ENCODE assay signal across 7 mouse cellular contexts in the genomic region with DNA sequence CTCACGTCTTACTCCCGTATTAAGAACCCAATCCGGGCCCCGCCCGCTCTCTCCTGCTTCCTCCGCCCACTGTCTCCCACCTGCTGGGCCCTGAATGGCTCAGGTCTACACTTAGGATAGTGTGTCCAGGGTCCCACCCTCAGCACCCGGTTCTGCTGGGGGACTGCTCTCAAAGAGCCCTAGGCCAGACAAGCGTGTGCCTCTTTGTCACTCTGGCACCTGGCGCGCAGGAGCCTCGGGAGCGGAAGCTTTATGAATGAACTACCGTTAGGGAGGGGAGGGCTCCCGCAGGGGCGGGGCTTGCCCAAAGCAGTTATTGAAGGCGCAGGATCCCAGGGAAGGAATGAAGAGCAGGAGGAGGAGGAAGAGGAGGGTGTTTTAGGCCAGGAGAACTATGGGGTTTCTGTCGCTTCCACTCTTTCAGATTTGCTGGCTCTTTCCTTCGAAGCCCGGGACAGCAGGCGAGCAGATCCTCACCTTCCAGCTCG. TPM values are rescaled to one million over a fixed set of nuclear protein-coding genes. Genes with fewer than 3 reads are reported as not detected.
A peak's percentile ranks its signal among the peaks of the same experiment; 100 is the strongest.
DNase-seq lines count a peak whose midpoint lies in the region; ATAC-seq and TF ChIP-seq lines count a peak whose summit lies in the region.

No protein-coding gene starts in this region.

- no peak for TF ChIP-seq POLR2A in small intestine, adult 2 months (IDR thresholded peaks at IDR 0.05; ENCODE audit: low read depth, low read length)

- under 1% methylated on average over 21 of the region's 21 CpGs for whole genome bisulfite sequencing in intestine, postnatal 0 days
- WGBS in limb, embryonic 11.5 days: 2% methylated on average over 21 of the region's 21 CpGs
- under 1% methylated on average over 21 of the region's 21 CpGs for WGBS in midbrain, embryonic 12.5 days
- WGBS in small intestine, adult 2 months: under 1% methylated on average over 21 of the region's 21 CpGs

- peak overlapping the region; percentile 92 for H3K27ac ChIP-seq in gastrocnemius, adult 2 months
- H3K27ac ChIP-seq in intestine, postnatal 0 days (ENCODE audit: low read depth, low read length): peak overlapping the region; percentile 61; the same call in 1 of the 2 replicates
- peak overlapping the region; percentile 92 for H3K27ac ChIP-seq in limb, embryonic 11.5 days (replicated peaks; ENCODE audit: low read depth, low read length)
- H3K27ac ChIP-seq in midbrain, embryonic 12.5 days (replicated peaks): peak overlapping the region; percentile 87
- peak overlapping the region; percentile 27; the same call in 1 of the 2 replicates for H3K27ac ChIP-seq in small intestine, adult 2 months (ENCODE audit: insufficient read depth, low read depth, low read length)

- intact Hi-C loops in gastrocnemius, adult 2 months (cut with DNase I): no loop called here

- DNase-seq in cerebellum, postnatal 25 days: peak; percentile 73 to 81
- DNase-seq in gastrocnemius, adult 2 months: peak; percentile 62
- DNase-seq in limb, embryonic 11.5 days (ENCODE audit: low spot score): peak; percentile 83

- no peaks in the 10 kb centered on the region for H3K27me3 ChIP-seq in intestine, postnatal 0 days (replicated peaks; ENCODE audit: control insufficient read depth, insufficient read depth, low read length)
- no peaks in the 10 kb centered on the region for H3K27me3 ChIP-seq in limb, embryonic 11.5 days (ENCODE audit: control insufficient read depth, insufficient read depth, low read length)
- no peaks in the 10 kb centered on the region for H3K27me3 ChIP-seq in midbrain, embryonic 12.5 days
- H3K27me3 ChIP-seq in small intestine, adult 2 months (ENCODE audit: control insufficient read depth, insufficient read depth, low read length): no peaks in the 10 kb centered on the region

- peak; percentile 60 for ATAC-seq in activated CD4-positive, CD25-positive, alpha-beta regulatory T cell, adult 4 months
- ATAC-seq in intestine, postnatal 0 days: peak; percentile 57
- peak; percentile 53 for ATAC-seq in limb, embryonic 11.5 days (ENCODE audit: insufficient number of reproducible peaks, low FRiP score, low TSS enrichment, low read depth)
- peak; percentile 50 for ATAC-seq in midbrain, embryonic 12.5 days (ENCODE audit: low FRiP score, low read depth)

- peak overlapping the region; percentile 98 for H3K4me3 ChIP-seq in gastrocnemius, adult 2 months
- H3K4me3 ChIP-seq in intestine, postnatal 0 days (ENCODE audit: low read depth, low read length): peak overlapping the region; percentile 68
- peak overlapping the region; percentile 92 for H3K4me3 ChIP-seq in limb, embryonic 11.5 days (ENCODE audit: low read depth, low read length)
- H3K4me3 ChIP-seq in midbrain, embryonic 12.5 days: peak overlapping the region; percentile 58
- peak overlapping the region; percentile 90 for H3K4me3 ChIP-seq in small intestine, adult 2 months (ENCODE audit: low read depth, low read length)

- peaks cover 32% of the 10 kb centered on the region for H3K36me3 ChIP-seq in intestine, postnatal 0 days (ENCODE audit: control insufficient read depth, insufficient read depth)
- peaks cover 20% of the 10 kb centered on the region for H3K36me3 ChIP-seq in limb, embryonic 11.5 days (ENCODE audit: control insufficient read depth, insufficient read depth, low read length)
- H3K36me3 ChIP-seq in midbrain, embryonic 12.5 days: peaks cover 49% of the 10 kb centered on the region
- peaks cover 18% of the 10 kb centered on the region for H3K36me3 ChIP-seq in small intestine, adult 2 months (ENCODE audit: control insufficient read depth, insufficient read depth, low read length)

- H3K4me2 ChIP-seq in intestine, postnatal 0 days (replicated peaks; ENCODE audit: low read depth): peak overlapping the region; percentile 88
- H3K4me2 ChIP-seq in limb, embryonic 11.5 days (ENCODE audit: low read depth, severe bottlenecking): peak overlapping the region; percentile 77
- H3K4me2 ChIP-seq in midbrain, embryonic 12.5 days (replicated peaks): peak overlapping the region; percentile 70

- peak overlapping the region; percentile 82 for H3K9ac ChIP-seq in intestine, postnatal 0 days (ENCODE audit: low read depth, low read length)
- peak overlapping the region; percentile 86 for H3K9ac ChIP-seq in limb, embryonic 11.5 days (ENCODE audit: low read length)
- peak overlapping the region; percentile 84 for H3K9ac ChIP-seq in midbrain, embryonic 12.5 days (replicated peaks)

- H3K4me1 ChIP-seq in intestine, postnatal 0 days (replicated peaks; ENCODE audit: control insufficient read depth, insufficient read depth, low read length): no peaks in the 10 kb centered on the region
- peaks cover 14% of the 10 kb centered on the region for H3K4me1 ChIP-seq in limb, embryonic 11.5 days (ENCODE audit: control insufficient read depth, insufficient read depth, low read length)
- peaks cover 21% of the 10 kb centered on the region for H3K4me1 ChIP-seq in midbrain, embryonic 12.5 days
- H3K4me1 ChIP-seq in small intestine, adult 2 months (ENCODE audit: control insufficient read depth, insufficient read depth, insufficient read length, low read length): peaks cover 4% of the 10 kb centered on the region; the same call in 1 of the 2 replicates

- no peaks in the 10 kb centered on the region for H3K9me3 ChIP-seq in intestine, postnatal 0 days (ENCODE audit: control insufficient read depth)
- no peaks in the 10 kb centered on the region for H3K9me3 ChIP-seq in limb, embryonic 11.5 days (ENCODE audit: control insufficient read depth, low read length)
- H3K9me3 ChIP-seq in midbrain, embryonic 12.5 days: no peaks in the 10 kb centered on the region

- TF ChIP-seq CTCF in gastrocnemius, adult 2 months (IDR thresholded peaks at IDR 0.05): no peak
- no peak for TF ChIP-seq CTCF in intestine, postnatal 0 days (IDR thresholded peaks at IDR 0.05; ENCODE audit: low read depth)
- no peak for TF ChIP-seq CTCF in small intestine, adult 2 months (IDR thresholded peaks at IDR 0.05; ENCODE audit: extremely low read depth, insufficient read length, insufficient replicate concordance, low read depth, low read length)

RNA-seq across cellular contexts. Expression of gene Zkscan17, which starts 21.2 kb away (rescaled TPM):
- 10 to 100 TPM in 1 of 2 experiments, 1 to 10 TPM in 1; 7.9 to 11.4 TPM for polyA plus RNA-seq in activated CD4-positive, CD25-positive, alpha-beta regulatory T cell, adult 4 months (2017; shearing (Covaris generic))
- 10 to 100 TPM; 13.7 to 19.3 TPM for total RNA-seq in gastrocnemius, adult 2 months (2021)
- 5.4 and 6.2 TPM in 2 replicates for polyA plus RNA-seq in intestine, postnatal 0 days (2015; fragmentation: Nextera tagmentation; extraction: Ambion mirVana)
- 31.5 and 32.2 TPM in 2 replicates for polyA plus RNA-seq in limb, embryonic 11.5 days (2014; fragmentation: Nextera tagmentation; extraction: Ambion mirVana)
- polyA plus RNA-seq in midbrain, embryonic 12.5 days (2016; fragmentation: Nextera tagmentation; extraction: Ambion mirVana): 28.5 and 29.1 TPM in 2 replicates
- polyA plus RNA-seq in small intestine, adult 2 months (2012; rRNA removed): 3.7 and 5.8 TPM in 2 replicates

RNA-seq across cellular contexts. Expression of gene Zfp867, which starts 33.1 kb away (rescaled TPM):
- polyA plus RNA-seq in activated CD4-positive, CD25-positive, alpha-beta regulatory T cell, adult 4 months (2017; shearing (Covaris generic)): 1 to 10 TPM; 4.8 to 6.9 TPM
- 1 to 10 TPM; 2.2 to 2.3 TPM for total RNA-seq in gastrocnemius, adult 2 months (2021)
- 1.8 and 2.1 TPM in 2 replicates for polyA plus RNA-seq in intestine, postnatal 0 days (2015; fragmentation: Nextera tagmentation; extraction: Ambion mirVana)
- 9.4 and 10.0 TPM in 2 replicates for polyA plus RNA-seq in limb, embryonic 11.5 days (2014; fragmentation: Nextera tagmentation; extraction: Ambion mirVana)
- polyA plus RNA-seq in midbrain, embryonic 12.5 days (2016; fragmentation: Nextera tagmentation; extraction: Ambion mirVana): 11.3 and 12.0 TPM in 2 replicates
- polyA plus RNA-seq in small intestine, adult 2 months (2012; rRNA removed): 0.08 TPM in 1 of 2 replicates, not detected in the other

RNA-seq across cellular contexts. Expression of gene Nlrp3, which starts 36.0 kb away (rescaled TPM):
- polyA plus RNA-seq in activated CD4-positive, CD25-positive, alpha-beta regulatory T cell, adult 4 months (2017; shearing (Covaris generic)): not detected
- total RNA-seq in gastrocnemius, adult 2 months (2021): under 1 TPM; 0.14 to 0.15 TPM
- polyA plus RNA-seq in intestine, postnatal 0 days (2015; fragmentation: Nextera tagmentation; extraction: Ambion mirVana): 0.14 and 0.17 TPM in 2 replicates
- polyA plus RNA-seq in limb, embryonic 11.5 days (2014; fragmentation: Nextera tagmentation; extraction: Ambion mirVana): 0.40 TPM in 1 of 2 replicates, not detected in the other
- polyA plus RNA-seq in midbrain, embryonic 12.5 days (2016; fragmentation: Nextera tagmentation; extraction: Ambion mirVana): 0.18 TPM in 1 of 2 replicates, not detected in the other
- 0.16 and 0.20 TPM in 2 replicates for polyA plus RNA-seq in small intestine, adult 2 months (2012; rRNA removed)

RNA-seq across cellular contexts. Expression of gene Snap47, which starts 54.4 kb away (rescaled TPM):
- polyA plus RNA-seq in activated CD4-positive, CD25-positive, alpha-beta regulatory T cell, adult 4 months (2017; shearing (Covaris generic)): 10 to 100 TPM; 53.7 to 59.5 TPM
- 10 to 100 TPM; 18.6 to 30.4 TPM for total RNA-seq in gastrocnemius, adult 2 months (2021)
- polyA plus RNA-seq in intestine, postnatal 0 days (2015; fragmentation: Nextera tagmentation; extraction: Ambion mirVana): 37.3 and 39.6 TPM in 2 replicates
- polyA plus RNA-seq in limb, embryonic 11.5 days (2014; fragmentation: Nextera tagmentation; extraction: Ambion mirVana): 144 and 148 TPM in 2 replicates
- 180 and 189 TPM in 2 replicates for polyA plus RNA-seq in midbrain, embryonic 12.5 days (2016; fragmentation: Nextera tagmentation; extraction: Ambion mirVana)
- 9.8 and 14.6 TPM in 2 replicates for polyA plus RNA-seq in small intestine, adult 2 months (2012; rRNA removed)

RNA-seq across cellular contexts. Expression of gene Jmjd4, which starts 55.5 kb away (rescaled TPM):
- 1 to 10 TPM; 3.9 to 5.3 TPM for polyA plus RNA-seq in activated CD4-positive, CD25-positive, alpha-beta regulatory T cell, adult 4 months (2017; shearing (Covaris generic))
- 10 to 100 TPM in 1 of 2 experiments, 1 to 10 TPM in 1; 7.2 to 10.2 TPM for total RNA-seq in gastrocnemius, adult 2 months (2021)
- 4.1 and 4.4 TPM in 2 replicates for polyA plus RNA-seq in intestine, postnatal 0 days (2015; fragmentation: Nextera tagmentation; extraction: Ambion mirVana)
- polyA plus RNA-seq in limb, embryonic 11.5 days (2014; fragmentation: Nextera tagmentation; extraction: Ambion mirVana): 19.1 and 20.1 TPM in 2 replicates
- 13.5 and 13.6 TPM in 2 replicates for polyA plus RNA-seq in midbrain, embryonic 12.5 days (2016; fragmentation: Nextera tagmentation; extraction: Ambion mirVana)
- polyA plus RNA-seq in small intestine, adult 2 months (2012; rRNA removed): 1.9 and 2.4 TPM in 2 replicates

Comparison
In these comparisons a context has a peak if more than half of its experiments do, and no peak if none do; other contexts are left out.
1. Peak in every context shown above with its lines: DNase-seq, ATAC-seq, H3K4me3 ChIP-seq and H3K27ac ChIP-seq.
2. H3K27ac ChIP-seq: peak in every context shown above with its lines; median percentile 92 in gastrocnemius, adult 2 months; 92 in limb, embryonic 11.5 days; 87 in midbrain, embryonic 12.5 days; 61 in intestine, postnatal 0 days; 27 in small intestine, adult 2 months.